Mouse (Mus musculus) stomach, embryonic 15.5 days (tissue): ENCODE results near the gene Btf3. TPM values are rescaled to one million over a fixed set of nuclear protein-coding genes. Genes with fewer than 3 reads are reported as not detected.

Experiments used
- ATAC-seq: fragments of 200-750 bp; cut with Nextera tagmentation; 2 replicates; pipeline ENCODE4 v1.8.0; 2017; ENCODE audit warnings: low read depth, moderate number of reproducible peaks, moderate TSS enrichment; ENCODE audit not compliant: insufficient read depth, low FRiP score
- H3K27ac ChIP-seq: fragments of 300-500 bp; sonication (generic); 2 replicates; pipeline ENCODE4 v1.5.1; 2015; ENCODE audit warnings: mild to moderate bottlenecking, inconsistent platforms
- H3K27me3 ChIP-seq: fragments of 300-500 bp; sonication (generic); replicated peaks from 2 replicates; pipeline ENCODE4 v1.6.1; 2015; ENCODE audit warnings: inconsistent platforms
- H3K36me3 ChIP-seq: fragments of 300-500 bp; sonication (generic); 2 replicates; pipeline ENCODE4 v1.6.1; 2015; ENCODE audit warnings: inconsistent platforms
- H3K4me1 ChIP-seq: fragments of 300-500 bp; sonication (generic); 2 replicates; pipeline ENCODE4 v1.6.1; 2015; ENCODE audit warnings: inconsistent platforms
- H3K4me2 ChIP-seq: fragments of 300-500 bp; sonication (generic); 2 replicates; pipeline ENCODE4 v1.6.1; 2015; ENCODE audit warnings: mild to moderate bottlenecking, inconsistent platforms
- H3K4me3 ChIP-seq: fragments of 300-500 bp; sonication (generic); replicated peaks from 2 replicates; pipeline ENCODE4 v1.5.1; 2015; ENCODE audit warnings: inconsistent platforms
- H3K9ac ChIP-seq: fragments of 300-500 bp; sonication (generic); 2 replicates; pipeline ENCODE4 v1.6.1; 2015; ENCODE audit warnings: inconsistent platforms
- H3K9me3 ChIP-seq: fragments of 300-500 bp; sonication (generic); 2 replicates; pipeline ENCODE4 v1.6.1; 2016; ENCODE audit warnings: inconsistent platforms
- WGBS: fragments of 180-500 bp; shearing (Covaris S2); methylation state at CpG from one replicate; pipeline ENCODE4 v1.1.7; 2015; 5-methylcytosine and 5-hydroxymethylcytosine counted together
- polyA plus RNA-seq: library from polyadenylated mRNA; unstranded; fragments of >200 nt; fragmentation: Nextera tagmentation; extraction: Ambion mirVana; gene quantifications from 2 replicates; pipeline ENCODE4 v1.2.1, GENCODE M21; 2015

Gene Btf3
- polyA plus RNA-seq, 1 experiment from 2014 or later = 594 TPM

GRCm38 (mm10) chr13:98298833-98299758, 17.7 kb downstream of the Btf3 start:
- Histone ChIP-seq H3K9ac (no peak overlapping the region), H3K4me1 (no peaks in the 10 kb centered on the region), H3K36me3 (no peaks in the 10 kb centered on the region), H3K27ac (0 out of 2 replicates have a peak overlapping the region, but pooled peaks have one; percentile 17), H3K9me3 (no peaks in the 10 kb centered on the region), H3K4me2 (peak overlapping the region; percentile 34), H3K4me3 (no peak overlapping the region), H3K27me3 (no peaks in the 10 kb centered on the region)
- ATAC-seq = peak; percentile 81
- 51% methylated on average over 21 of the region's 21 CpGs for WGBS

- H3K4me1 ChIP-seq = no peaks in the 10 kb centered on the region
- no peaks in the 10 kb centered on the region for H3K27me3 ChIP-seq
- H3K9ac ChIP-seq = no peak overlapping the region
- H3K27ac ChIP-seq = no peak overlapping the region
- H3K9me3 ChIP-seq = no peaks in the 10 kb centered on the region
- no peaks in the 10 kb centered on the region for H3K36me3 ChIP-seq
- H3K4me2 ChIP-seq = no peak overlapping the region
- no peak for ATAC-seq
- 87% methylated on average over 6 of the region's 6 CpGs for WGBS
- no peak overlapping the region for H3K4me3 ChIP-seq
Observed at GRCm38 (mm10) chr13:98297883-98298482, 18.8 kb downstream of the Btf3 start.

- Histone ChIP-seq H3K27ac (peak overlapping the region; percentile 69), H3K27me3 (no peaks in the 10 kb centered on the region), H3K9ac (no peak overlapping the region), H3K4me2 (no peak overlapping the region), H3K4me3 (no peak overlapping the region), H3K4me1 (no peaks in the 10 kb centered on the region), H3K9me3 (no peaks in the 10 kb centered on the region), H3K36me3 (no peaks in the 10 kb centered on the region)
- 40% methylated on average over 5 of the region's 5 CpGs for WGBS
- peak; percentile 65 for ATAC-seq
Observed at GRCm38 (mm10) chr13:98296072-98296471, 20.7 kb downstream of the Btf3 start.

GRCm38 (mm10) chr13:98291712-98292111, 25.1 kb downstream of the Btf3 start:
- Histone ChIP-seq H3K9ac (no peak overlapping the region), H3K9me3 (no peaks in the 10 kb centered on the region), H3K4me2 (no peak overlapping the region), H3K36me3 (no peaks in the 10 kb centered on the region), H3K27ac (no peak overlapping the region), H3K4me1 (no peaks in the 10 kb centered on the region), H3K4me3 (no peak overlapping the region), H3K27me3 (no peaks in the 10 kb centered on the region)
- 81% methylated on average over 8 of the region's 8 CpGs for WGBS
- ATAC-seq = no peak

- Histone ChIP-seq H3K27ac (no peak overlapping the region), H3K27me3 (no peaks in the 10 kb centered on the region), H3K36me3 (no peaks in the 10 kb centered on the region), H3K4me2 (no peak overlapping the region), H3K9ac (no peak overlapping the region), H3K4me1 (no peaks in the 10 kb centered on the region), H3K4me3 (no peak overlapping the region), H3K9me3 (no peaks in the 10 kb centered on the region)
- WGBS = 40% methylated on average over 2 of the region's 2 CpGs
- ATAC-seq = no peak
Observed at GRCm38 (mm10) chr13:98290719-98291118, 26.1 kb downstream of the Btf3 start.

- H3K9me3 ChIP-seq = no peaks in the 10 kb centered on the region
- H3K4me1 ChIP-seq = no peaks in the 10 kb centered on the region
- H3K27me3 ChIP-seq = no peaks in the 10 kb centered on the region
- no peak for ATAC-seq
- no peak overlapping the region for H3K4me3 ChIP-seq
- no peak overlapping the region for H3K27ac ChIP-seq
- no peak overlapping the region for H3K9ac ChIP-seq
- 70% methylated on average over 12 of the region's 12 CpGs for WGBS
- H3K4me2 ChIP-seq = no peak overlapping the region
- H3K36me3 ChIP-seq = no peaks in the 10 kb centered on the region
Observed at GRCm38 (mm10) chr13:98280990-98281650, 35.7 kb downstream of the Btf3 start.

GRCm38 (mm10) chr13:98279686-98280085, 37.1 kb downstream of the Btf3 start, which contains the start of gene Gm21976:
Gene Gm21976, plus strand, starts transcription at chr13:98279887.
- Histone ChIP-seq H3K4me1 (no peaks in the 10 kb centered on the region), H3K4me3 (no peak within 1 kb of the TSS), H3K9me3 (no peaks in the 10 kb centered on the region), H3K36me3 (0 out of 2 replicates have a peak, but pooled peaks cover 2% of the 10 kb centered on the region), H3K27ac (no peak within 1 kb of the TSS), H3K4me2 (no peak within 1 kb of the TSS), H3K9ac (no peak within 1 kb of the TSS), H3K27me3 (no peaks in the 10 kb centered on the region)
- WGBS = 77% methylated on average over 5 of the region's 5 CpGs
- ATAC-seq = no peak

GRCm38 (mm10) chr13:98277501-98277900, 39.3 kb downstream of the Btf3 start:
- H3K27ac ChIP-seq = no peak overlapping the region
- ATAC-seq = no peak
- H3K9ac ChIP-seq = no peak overlapping the region
- H3K9me3 ChIP-seq = no peaks in the 10 kb centered on the region
- H3K4me1 ChIP-seq = no peaks in the 10 kb centered on the region
- peaks cover 3% of the 10 kb centered on the region; the same call in 1 of the 2 replicates for H3K36me3 ChIP-seq
- H3K4me2 ChIP-seq = no peak overlapping the region
- WGBS = 87% methylated on average over 2 of the region's 2 CpGs
- H3K4me3 ChIP-seq = no peak overlapping the region
- no peaks in the 10 kb centered on the region for H3K27me3 ChIP-seq

- 85% methylated on average over 7 of the region's 7 CpGs for WGBS
- Histone ChIP-seq H3K36me3 (peaks cover 15% of the 10 kb centered on the region; the same call in 1 of the 2 replicates), H3K4me1 (no peaks in the 10 kb centered on the region), H3K4me3 (no peak overlapping the region), H3K4me2 (no peak overlapping the region), H3K27me3 (no peaks in the 10 kb centered on the region), H3K9me3 (no peaks in the 10 kb centered on the region), H3K27ac (no peak overlapping the region), H3K9ac (no peak overlapping the region)
- no peak for ATAC-seq
Observed at GRCm38 (mm10) chr13:98276253-98276652, 40.6 kb downstream of the Btf3 start.

GRCm38 (mm10) chr13:98275646-98276045, 41.2 kb downstream of the Btf3 start:
- no peak overlapping the region for H3K4me3 ChIP-seq
- no peak overlapping the region for H3K27ac ChIP-seq
- H3K36me3 ChIP-seq = peaks cover 18% of the 10 kb centered on the region; the same call in 1 of the 2 replicates
- no peaks in the 10 kb centered on the region for H3K9me3 ChIP-seq
- H3K9ac ChIP-seq = no peak overlapping the region
- no peaks in the 10 kb centered on the region for H3K4me1 ChIP-seq
- WGBS = 77% methylated on average over 4 of the region's 4 CpGs
- no peak for ATAC-seq
- no peaks in the 10 kb centered on the region for H3K27me3 ChIP-seq
- H3K4me2 ChIP-seq = no peak overlapping the region

- Histone ChIP-seq H3K27ac (no peak overlapping the region), H3K9ac (no peak overlapping the region), H3K4me2 (no peak overlapping the region), H3K27me3 (no peaks in the 10 kb centered on the region), H3K9me3 (no peaks in the 10 kb centered on the region), H3K4me3 (no peak overlapping the region), H3K4me1 (no peaks in the 10 kb centered on the region), H3K36me3 (peaks cover 18% of the 10 kb centered on the region; the same call in 1 of the 2 replicates)
- 88% methylated on average over 9 of the region's 9 CpGs for WGBS
- ATAC-seq = no peak
Observed at GRCm38 (mm10) chr13:98274023-98274422, 42.8 kb downstream of the Btf3 start.
